Mouse (Mus musculus) central nervous system, embryonic 14 days (tissue): Measurements from ENCODE around the gene Mrpl33. TPM values are rescaled to one million over a fixed set of nuclear protein-coding genes. Genes with fewer than 3 reads are reported as not detected.

ENCODE experiments used
- polyA plus RNA-seq: library from polyadenylated mRNA; depleted of rRNA; stranded (reverse); fragments of >200 nt; gene quantifications from 2 replicates; pipeline ENCODE4 v1.2.3, GENCODE M21; 2012; rRNA removed

The Mrpl33 gene
- polyA plus RNA-seq = 110 and 113 TPM in 2 replicates

GRCm38 (mm10) chr5:31596481-31597429, at the start of gene Mrpl33:
Mrpl33 (plus strand) TSS chr5:31596935.

DNA sequence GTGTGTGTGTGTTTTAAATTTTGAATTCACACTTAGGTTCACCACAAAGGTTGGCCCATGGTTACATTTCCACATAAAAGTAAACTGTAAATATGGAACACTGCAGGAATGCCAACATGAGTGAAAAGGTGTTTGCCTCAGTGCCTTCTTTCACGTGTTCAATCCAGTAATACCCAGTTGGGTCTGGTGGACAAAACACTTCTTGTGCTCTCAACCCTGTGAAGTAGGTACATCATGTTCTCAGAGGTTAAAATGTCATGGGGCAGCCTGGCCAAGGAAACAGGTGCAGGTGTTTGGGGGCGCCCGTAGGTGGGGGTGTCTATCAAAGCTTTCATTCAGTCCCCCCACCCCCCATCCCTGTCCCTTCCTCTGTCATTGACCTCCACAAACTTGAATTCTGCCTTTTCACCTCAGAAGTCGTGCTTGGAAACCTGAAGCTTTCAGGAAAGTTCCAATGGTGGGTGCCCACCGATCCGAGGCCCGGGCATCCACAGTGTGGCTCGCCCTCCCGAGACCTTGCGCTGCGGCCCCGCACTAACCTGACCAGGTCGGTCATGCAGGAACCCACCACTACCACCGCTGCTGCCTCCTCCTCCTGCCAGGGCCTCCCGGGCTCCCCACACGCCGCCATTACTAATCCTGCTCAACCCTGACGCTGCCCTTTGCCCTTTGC, 100.4 kb downstream of the Mrpl33 start, which contains the start of gene Rbks:
Gene Rbks (minus strand): TSS at position 657 of the 673 bp plus-strand sequence.

DNA sequence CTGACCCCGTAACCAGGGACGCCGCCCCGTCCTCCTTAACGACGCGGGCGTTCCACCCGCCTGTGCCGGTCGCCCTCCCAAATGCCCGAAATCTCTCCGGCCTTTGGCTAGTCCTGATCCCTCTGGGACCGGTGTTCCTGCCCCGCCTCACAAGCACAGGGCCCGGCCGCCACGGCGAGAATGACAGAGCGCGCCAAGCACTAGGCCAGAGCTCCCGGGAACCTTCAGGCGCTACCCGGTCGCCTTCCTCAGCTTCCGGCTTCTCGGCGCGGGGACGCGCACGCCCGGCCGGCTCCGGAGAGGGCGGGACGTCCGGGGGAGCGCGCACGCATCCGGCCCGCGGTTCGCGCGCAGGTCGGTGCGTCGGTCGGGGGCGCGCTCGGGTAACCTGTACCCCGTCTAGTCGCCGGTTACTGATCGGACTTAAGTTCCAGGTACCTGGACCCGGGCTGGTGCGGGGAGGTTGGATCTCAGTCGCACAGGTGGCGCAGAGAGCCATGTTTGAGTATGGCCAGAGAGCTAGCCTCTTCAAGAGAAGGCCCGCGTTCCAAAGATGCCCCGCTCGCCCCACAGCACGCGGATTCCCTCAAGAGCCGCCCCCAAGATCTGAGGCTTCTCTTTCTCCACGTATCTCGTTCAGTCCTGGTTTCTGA, 101.0 kb downstream of the Mrpl33 start, which contains the start of gene Babam2:
Gene Babam2 (plus strand): TSS at position 41 of the 653 bp plus-strand sequence.

Other genes starting within 250 kb of the Mrpl33 start
- gene Zfp512, start 144.5 kb upstream of the Mrpl33 start, polyA plus RNA-seq = 80.1 and 83.1 TPM in 2 replicates
- 0.09 and 0.11 TPM in 2 replicates for gene 4930548H24Rik, start 111.2 kb upstream of the Mrpl33 start, polyA plus RNA-seq
- 39.5 and 41.4 TPM in 2 replicates for gene Gpn1, start 102.2 kb upstream of the Mrpl33 start, polyA plus RNA-seq
- 22.0 and 22.4 TPM in 2 replicates for gene Slc4a1ap, start 69.9 kb upstream of the Mrpl33 start, polyA plus RNA-seq
- gene Supt7l, start 69.1 kb upstream of the Mrpl33 start, polyA plus RNA-seq = 18.7 and 19.9 TPM in 2 replicates
- 1.6 and 1.8 TPM in 2 replicates for gene Rbks, start 100.7 kb downstream of the Mrpl33 start, polyA plus RNA-seq
- 30.0 and 33.0 TPM in 2 replicates for gene Babam2, start 100.7 kb downstream of the Mrpl33 start, polyA plus RNA-seq